ENCODE assay signal across 7 mouse cellular contexts in the genomic region with DNA sequence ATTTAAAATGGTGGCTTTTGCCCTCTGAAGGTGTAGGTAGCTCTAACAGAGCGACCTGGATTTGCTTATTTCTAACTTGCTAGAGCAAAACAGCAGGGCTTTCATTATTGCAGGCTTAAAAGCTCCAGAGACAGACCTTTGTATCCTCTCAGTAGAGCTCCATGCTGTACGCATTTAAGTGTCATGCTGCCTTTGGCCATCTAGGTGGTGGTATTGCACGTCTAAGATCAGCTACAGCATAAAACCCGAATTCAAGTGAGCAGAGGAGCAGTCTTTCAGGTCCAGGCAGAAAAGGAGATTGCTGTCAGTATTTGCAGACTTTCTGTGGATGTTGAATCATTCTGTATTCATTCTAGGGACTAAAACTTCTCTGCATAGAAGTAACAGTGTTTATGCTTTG. TPM values are rescaled to one million over a fixed set of nuclear protein-coding genes. Genes with fewer than 3 reads are reported as not detected.
A peak's percentile ranks its signal among the peaks of the same experiment; 100 is the strongest.
DNase-seq lines count a peak whose midpoint lies in the region; ATAC-seq lines count a peak whose summit lies in the region.

No protein-coding gene starts in this region.

- no peak overlapping the region for H3K4me3 ChIP-seq in neural tube, embryonic 11.5 days (ENCODE audit: low read depth, low read length)
- H3K4me3 ChIP-seq in hindbrain, embryonic 14.5 days (replicated peaks; ENCODE audit: low read length) = no peak overlapping the region
- H3K4me3 ChIP-seq in liver, embryonic 12.5 days = peak overlapping the region; percentile 18; the same call in 1 of the 2 replicates

- H3K4me1 ChIP-seq in neural tube, embryonic 11.5 days (ENCODE audit: control insufficient read depth, insufficient read depth, low read length) = peaks cover 5% of the 10 kb centered on the region; the same call in 1 of the 2 replicates
- peaks cover 25% of the 10 kb centered on the region for H3K4me1 ChIP-seq in hindbrain, embryonic 14.5 days (replicated peaks; ENCODE audit: control insufficient read depth, insufficient read depth, low read length)
- H3K4me1 ChIP-seq in liver, embryonic 12.5 days = peaks cover 61% of the 10 kb centered on the region

- no peak overlapping the region for H3K27ac ChIP-seq in neural tube, embryonic 11.5 days (ENCODE audit: low read depth, low read length)
- no peak overlapping the region for H3K27ac ChIP-seq in hindbrain, embryonic 14.5 days
- peak overlapping the region; percentile 32; the same call in 1 of the 2 replicates for H3K27ac ChIP-seq in liver, embryonic 12.5 days

- WGBS in neural tube, embryonic 11.5 days = 29% methylated on average over 4 of the region's 4 CpGs
- 23% methylated on average over 4 of the region's 4 CpGs for WGBS in hindbrain, embryonic 14.5 days
- WGBS in liver, embryonic 12.5 days (ENCODE audit: insufficient replicate concordance) = 30% methylated on average over 4 of the region's 4 CpGs

- H3K27me3 ChIP-seq in neural tube, embryonic 11.5 days (ENCODE audit: control insufficient read depth, insufficient read depth, low read length) = no peaks in the 10 kb centered on the region
- no peaks in the 10 kb centered on the region for H3K27me3 ChIP-seq in hindbrain, embryonic 14.5 days (ENCODE audit: control insufficient read depth, insufficient read depth, low read length)
- no peaks in the 10 kb centered on the region for H3K27me3 ChIP-seq in liver, embryonic 12.5 days (replicated peaks)

- no peak overlapping the region for H3K9ac ChIP-seq in neural tube, embryonic 11.5 days (ENCODE audit: low read length)
- no peak overlapping the region for H3K9ac ChIP-seq in hindbrain, embryonic 14.5 days
- H3K9ac ChIP-seq in liver, embryonic 12.5 days = peak overlapping the region; percentile 33; the same call in 1 of the 2 replicates

- H3K4me2 ChIP-seq in neural tube, embryonic 11.5 days (ENCODE audit: low read depth) = no peak overlapping the region
- no peak overlapping the region for H3K4me2 ChIP-seq in hindbrain, embryonic 14.5 days (replicated peaks)
- peak overlapping the region; percentile 82 for H3K4me2 ChIP-seq in liver, embryonic 12.5 days

- no peaks in the 10 kb centered on the region for H3K36me3 ChIP-seq in neural tube, embryonic 11.5 days (ENCODE audit: control insufficient read depth, insufficient read depth, low read length)
- H3K36me3 ChIP-seq in hindbrain, embryonic 14.5 days (replicated peaks; ENCODE audit: control insufficient read depth, insufficient read depth) = peaks cover 20% of the 10 kb centered on the region
- H3K36me3 ChIP-seq in liver, embryonic 12.5 days = peaks cover 57% of the 10 kb centered on the region

- ATAC-seq in neural tube, embryonic 11.5 days (ENCODE audit: insufficient read depth, low FRiP score, low TSS enrichment) = no peak
- ATAC-seq in hindbrain, embryonic 14.5 days (ENCODE audit: low FRiP score) = 0 out of 2 replicates have a peak, but pooled peaks have one; percentile 21
- ATAC-seq in liver, embryonic 12.5 days = no peak

- H3K9me3 ChIP-seq in neural tube, embryonic 11.5 days (ENCODE audit: control insufficient read depth, low read length) = no peaks in the 10 kb centered on the region
- no peaks in the 10 kb centered on the region for H3K9me3 ChIP-seq in hindbrain, embryonic 14.5 days (ENCODE audit: control insufficient read depth, low read length)
- no peaks in the 10 kb centered on the region for H3K9me3 ChIP-seq in liver, embryonic 12.5 days (replicated peaks)

- DNase-seq in neural tube, embryonic 11.5 days (ENCODE audit: low spot score) = peak; percentile 63
- DNase-seq in neural tube, embryonic 10.5 days (ENCODE audit: extremely low spot score, low spot score) = no peak
- peak; percentile 56 for DNase-seq in T-cell, adult 2 months (ENCODE audit: low spot score)
- DNase-seq in embryo, embryonic 11 days = peak; percentile 74
- peak; percentile 83 for DNase-seq in hindbrain, embryonic 14.5 days (ENCODE audit: low spot score)
- peak; percentile 9 for DNase-seq in ovary, postnatal 14 days (ENCODE audit: low spot score)

RNA-seq across cellular contexts. Expression of a gene that starts 6.7 kb away (rescaled TPM):
- 32.6 and 40.6 TPM in 2 replicates for polyA plus RNA-seq in neural tube, embryonic 11.5 days (2014; fragmentation: Nextera tagmentation; extraction: Ambion mirVana)
- 18.3 and 19.4 TPM in 2 replicates for polyA plus RNA-seq in hindbrain, embryonic 14.5 days (2014; fragmentation: Nextera tagmentation; extraction: Ambion mirVana)
- polyA plus RNA-seq in liver, embryonic 12.5 days (2016; fragmentation: Nextera tagmentation; extraction: Ambion mirVana) = 26.4 and 27.6 TPM in 2 replicates

RNA-seq across cellular contexts. Expression of a gene that starts 7.8 kb away (rescaled TPM):
- polyA plus RNA-seq in neural tube, embryonic 11.5 days (2014; fragmentation: Nextera tagmentation; extraction: Ambion mirVana) = 116 and 125 TPM in 2 replicates
- polyA plus RNA-seq in hindbrain, embryonic 14.5 days (2014; fragmentation: Nextera tagmentation; extraction: Ambion mirVana) = 71.0 and 74.7 TPM in 2 replicates
- 64.2 and 67.4 TPM in 2 replicates for polyA plus RNA-seq in liver, embryonic 12.5 days (2016; fragmentation: Nextera tagmentation; extraction: Ambion mirVana)
